In genomic region chr2:112217614-112218013, GRCm38 (mm10) we compare ENCODE assay signal across 27 mouse cellular contexts. TPM values are rescaled to one million over a fixed set of nuclear protein-coding genes. Genes with fewer than 3 reads are reported as not detected.
A peak's percentile ranks its signal among the peaks of the same experiment; 100 is the strongest.
DNase-seq lines count a peak whose midpoint lies in the region; ATAC-seq and TF ChIP-seq lines count a peak whose summit lies in the region.
"Had no signal": no experiment of that assay in that cellular context is flagged by ENCODE, and none has a peak within 500 bp of the region (broad histone marks: within the 10 kb centered on the region; RNA-seq: fewer than 3 reads in every experiment).

No protein-coding gene starts in this region.

- ATAC-seq in megakaryocyte, adult 5-6 weeks (ENCODE audit: poor library complexity, severe bottlenecking) = 0 out of 2 replicates have a peak, but pooled peaks have one; percentile 41
- ATAC-seq in midbrain, embryonic 14.5 days (ENCODE audit: low FRiP score, low TSS enrichment) = no peak
- no peak for ATAC-seq in CD4-positive, CD25-positive, alpha-beta regulatory T cell, adult 4 months
- ATAC-seq: activated CD4-positive, CD25-positive, alpha-beta regulatory T cell, adult 4 months; forebrain, embryonic 13.5 days; forebrain, embryonic 15.5 days; forebrain, postnatal 0 days; Patski had no signal

- in situ Hi-C loops in CH12.LX (cut with MboI; ENCODE audit: low pct_ligation_motif_present, low pct_unique_long_range_greater_than_20kb, low sequenced_read_pairs) = no loop called here

- no peak overlapping the region for H3K4me3 ChIP-seq in CH12.LX (replicated peaks in 1 of 3; ENCODE audit: low read depth in 2 of 3, low read length in 2 of 3, poor library complexity in 1 of 3)
- H3K4me3 ChIP-seq in midbrain, embryonic 14.5 days (replicated peaks; ENCODE audit: low read depth, low read length) = no peak overlapping the region
- H3K4me3 ChIP-seq: embryonic facial prominence, embryonic 10.5 days; embryonic facial prominence, embryonic 12.5 days; forebrain, embryonic 13.5 days; forebrain, embryonic 15.5 days had no signal

- TF ChIP-seq CTCF in CH12.LX (conservative IDR thresholded peaks at IDR 0.05 in 1 of 2, IDR thresholded peaks at IDR 0.05 in 1 of 2; ENCODE audit: low read depth in 2 of 2, low read length in 2 of 2) = no peak

- TF ChIP-seq EP300 in CH12.LX (IDR thresholded peaks at IDR 0.05; ENCODE audit: low read length) = no peak

- DNase-seq in lung, postnatal 36 days = peak; percentile 12
- DNase-seq in lung, adult 18-20 months = no peak
- DNase-seq in CH12.LX (ENCODE audit: extremely low read depth) = no peak
- DNase-seq in midbrain, embryonic 14.5 days = no peak
- no peak for DNase-seq in cerebellum, adult 11-12 months
- DNase-seq: adrenal gland, adult 8-10 months; adrenal gland, postnatal 14 days; adrenal gland, postnatal 36 days; B cell, adult 2 months; cerebellum, adult 18-20 months; cerebellum, adult 8-10 months; cerebellum, adult 9-11 months; cerebellum, postnatal 14 days; cerebellum, postnatal 36 days; forebrain, postnatal 0 days had no signal

- H3K4me2 ChIP-seq in CH12.LX (ENCODE audit: insufficient read depth, low read depth, poor library complexity, severe bottlenecking) = peak overlapping the region; percentile 44; the same call in 1 of the 2 replicates
- no peak overlapping the region for H3K4me2 ChIP-seq in midbrain, embryonic 14.5 days (ENCODE audit: low read length)
- H3K4me2 ChIP-seq: embryonic facial prominence, embryonic 12.5 days; forebrain, embryonic 13.5 days; forebrain, embryonic 15.5 days had no signal

- no peaks in the 10 kb centered on the region for H3K9me3 ChIP-seq in CH12.LX (replicated peaks; ENCODE audit: low read length)
- no peaks in the 10 kb centered on the region for H3K9me3 ChIP-seq in midbrain, embryonic 14.5 days (ENCODE audit: control insufficient read depth, low read length)
- H3K9me3 ChIP-seq: embryonic facial prominence, embryonic 10.5 days; embryonic facial prominence, embryonic 12.5 days; forebrain, embryonic 13.5 days; forebrain, embryonic 15.5 days; G1E had no signal

- no peaks in the 10 kb centered on the region for H3K36me3 ChIP-seq in CH12.LX (replicated peaks in 1 of 2; ENCODE audit: control insufficient read depth in 1 of 2, insufficient read depth in 1 of 2, low read length in 1 of 2)
- H3K36me3 ChIP-seq in midbrain, embryonic 14.5 days (ENCODE audit: control insufficient read depth, insufficient read depth, low read length) = no peaks in the 10 kb centered on the region
- H3K36me3 ChIP-seq: embryonic facial prominence, embryonic 10.5 days; embryonic facial prominence, embryonic 12.5 days; forebrain, embryonic 15.5 days; G1E had no signal

- TF ChIP-seq RAD21 in CH12.LX (IDR thresholded peaks at IDR 0.05; ENCODE audit: low read depth, low read length) = no peak

- H3K27ac ChIP-seq in CH12.LX (ENCODE audit: insufficient read depth, low read depth) = no peak overlapping the region
- no peak overlapping the region for H3K27ac ChIP-seq in midbrain, embryonic 14.5 days (replicated peaks; ENCODE audit: low read depth, low read length)
- H3K27ac ChIP-seq: embryonic facial prominence, embryonic 10.5 days; embryonic facial prominence, embryonic 12.5 days; forebrain, embryonic 13.5 days; forebrain, embryonic 15.5 days had no signal

- H3K79me2 ChIP-seq in CH12.LX (replicated peaks; ENCODE audit: control insufficient read depth, extremely low read depth, insufficient read depth, poor library complexity, severe bottlenecking) = no peaks in the 10 kb centered on the region

- H3K27me3 ChIP-seq in CH12.LX (replicated peaks) = no peaks in the 10 kb centered on the region
- H3K27me3 ChIP-seq in midbrain, embryonic 14.5 days (ENCODE audit: control insufficient read depth, insufficient read depth, low read length) = no peaks in the 10 kb centered on the region
- H3K27me3 ChIP-seq: embryonic facial prominence, embryonic 12.5 days; forebrain, embryonic 13.5 days; forebrain, embryonic 15.5 days; Patski had no signal

- TF ChIP-seq POLR2A in CH12.LX (IDR thresholded peaks at IDR 0.05; ENCODE audit: low read depth, low read length) = no peak

- H3K4me1 ChIP-seq in CH12.LX (ENCODE audit: control insufficient read depth in 1 of 2, insufficient read depth in 2 of 2) = peaks cover 2 to 5% of the 10 kb centered on the region in 2 experiments; a peak in 1 of 4 replicates
- H3K4me1 ChIP-seq in midbrain, embryonic 14.5 days (ENCODE audit: control insufficient read depth, insufficient read depth, low read length) = no peaks in the 10 kb centered on the region
- H3K4me1 ChIP-seq: embryonic facial prominence, embryonic 10.5 days; embryonic facial prominence, embryonic 12.5 days; forebrain, embryonic 13.5 days; forebrain, embryonic 15.5 days had no signal

- H3K9ac ChIP-seq in CH12.LX (ENCODE audit: insufficient read depth, low read depth) = no peak overlapping the region
- no peak overlapping the region for H3K9ac ChIP-seq in midbrain, embryonic 14.5 days (replicated peaks; ENCODE audit: low read length)
- H3K9ac ChIP-seq: embryonic facial prominence, embryonic 12.5 days; forebrain, embryonic 13.5 days; forebrain, embryonic 15.5 days; forebrain, postnatal 0 days had no signal

- WGBS in midbrain, embryonic 14.5 days = 83% methylated on average over 6 of the region's 6 CpGs

- dilution Hi-C loops in CH12.LX (cut with MboI; ENCODE audit: extremely low pct_ligation_motif_present, extremely low pct_unique_long_range_greater_than_20kb, low sequenced_read_pairs) = no loop called here

TF ChIP-seq in CH12.LX, 34 proteins besides CTCF, POLR2A, EP300 and RAD21:
- TF ChIP-seq SIN3A (IDR thresholded peaks at IDR 0.05; ENCODE audit: low read length) (no peak), TBP (conservative IDR thresholded peaks at IDR 0.05; ENCODE audit: low read depth, low read length) (no peak), NELFE (IDR thresholded peaks at IDR 0.05; ENCODE audit: low read depth, low read length) (no peak), E2F4 (IDR thresholded peaks at IDR 0.05; ENCODE audit: insufficient replicate concordance, low read depth, low read length) (no peak), BHLHE40 (IDR thresholded peaks at IDR 0.05; ENCODE audit: low read depth, low read length) (no peak), RCOR1 (conservative IDR thresholded peaks at IDR 0.05; ENCODE audit: low read depth, low read length) (no peak), GABPA (IDR thresholded peaks at IDR 0.05; ENCODE audit: insufficient replicate concordance, low read depth, low read length) (no peak), MYC (IDR thresholded peaks at IDR 0.05; ENCODE audit: low read depth, low read length) (no peak), KAT2A (IDR thresholded peaks at IDR 0.05; ENCODE audit: insufficient replicate concordance, low read length) (no peak)

RNA-seq across cellular contexts. Expression of gene Lpcat4, which starts 21.7 kb away (rescaled TPM):
- total RNA-seq in CH12.LX (2012; rRNA removed) = 17.2 and 19.9 TPM in 2 replicates
- 10.7 and 12.3 TPM in 2 replicates for total RNA-seq in CH12.LX (2014; rRNA removed)
- 66.8 and 75.2 TPM in 2 replicates for polyA plus RNA-seq in CH12.LX (2012; ENCODE audit: insufficient read length, low read depth)
- 27.0 and 44.0 TPM in 2 replicates for total RNA-seq in megakaryocyte, adult 5-6 weeks (2015)
- total RNA-seq in megakaryocyte, adult 5-6 weeks (2017) = 11.8 and 18.9 TPM in 2 replicates
- 13.9 and 18.7 TPM in 2 replicates for polyA plus RNA-seq in midbrain, embryonic 14.5 days (2014; fragmentation: Nextera tagmentation; extraction: Ambion mirVana)
- 10 to 100 TPM; 23.6 to 39.7 TPM for polyA plus RNA-seq in CD4-positive, CD25-positive, alpha-beta regulatory T cell, adult 4 months (2017; shearing (Covaris generic))

RNA-seq across cellular contexts. Expression of gene Nutm1, which starts 41.5 kb away (rescaled TPM):
- total RNA-seq in CH12.LX (2012; rRNA removed) (0.04 TPM in 1 of 2 replicates, not detected in the other), CH12.LX (2014; rRNA removed) (not detected in 2 replicates)
- polyA plus RNA-seq in CH12.LX (2012; ENCODE audit: insufficient read length, low read depth) = 0.08 TPM in 1 of 2 replicates, not detected in the other
- total RNA-seq in megakaryocyte, adult 5-6 weeks (2015) = not detected in 2 replicates
- not detected in 2 replicates for total RNA-seq in megakaryocyte, adult 5-6 weeks (2017)
- polyA plus RNA-seq in midbrain, embryonic 14.5 days (2014; fragmentation: Nextera tagmentation; extraction: Ambion mirVana) = 0.05 TPM in 1 of 2 replicates, not detected in the other
- not detected for polyA plus RNA-seq in CD4-positive, CD25-positive, alpha-beta regulatory T cell, adult 4 months (2017; shearing (Covaris generic))
- total RNA-seq: adrenal gland, adult 18-20 months; adrenal gland, postnatal 14 days; adrenal gland, postnatal 36 days; common myeloid progenitor, adult 5-6 weeks; forebrain, postnatal 0 days had no signal
- polyA plus RNA-seq: activated CD4-positive, CD25-positive, alpha-beta regulatory T cell, adult 4 months; embryonic facial prominence, embryonic 10.5 days; embryonic facial prominence, embryonic 12.5 days; embryonic facial prominence, embryonic 14.5 days; forebrain, embryonic 13.5 days had no signal

RNA-seq across cellular contexts. Expression of gene Nop10, which starts 44.1 kb away (rescaled TPM):
- total RNA-seq in CH12.LX (2012; rRNA removed) = 239 and 308 TPM in 2 replicates
- total RNA-seq in CH12.LX (2014; rRNA removed) = 448 and 507 TPM in 2 replicates
- polyA plus RNA-seq in CH12.LX (2012; ENCODE audit: insufficient read length, low read depth) = 226 and 251 TPM in 2 replicates
- total RNA-seq in megakaryocyte, adult 5-6 weeks (2015) = 48.1 and 56.2 TPM in 2 replicates
- 72.9 and 74.8 TPM in 2 replicates for total RNA-seq in megakaryocyte, adult 5-6 weeks (2017)
- polyA plus RNA-seq in midbrain, embryonic 14.5 days (2014; fragmentation: Nextera tagmentation; extraction: Ambion mirVana) = 136 and 182 TPM in 2 replicates
- 100 to 1,000 TPM; 153 to 229 TPM for polyA plus RNA-seq in CD4-positive, CD25-positive, alpha-beta regulatory T cell, adult 4 months (2017; shearing (Covaris generic))

RNA-seq across cellular contexts. Expression of gene Slc12a6, which starts 48.0 kb away (rescaled TPM):
- total RNA-seq in CH12.LX (2012; rRNA removed) (10.5 and 14.8 TPM in 2 replicates), CH12.LX (2014; rRNA removed) (7.8 and 8.2 TPM in 2 replicates)
- 9.1 and 10.5 TPM in 2 replicates for polyA plus RNA-seq in CH12.LX (2012; ENCODE audit: insufficient read length, low read depth)
- 108 and 110 TPM in 2 replicates for total RNA-seq in megakaryocyte, adult 5-6 weeks (2015)
- total RNA-seq in megakaryocyte, adult 5-6 weeks (2017) = 111 and 132 TPM in 2 replicates
- polyA plus RNA-seq in midbrain, embryonic 14.5 days (2014; fragmentation: Nextera tagmentation; extraction: Ambion mirVana) = 18.6 and 25.9 TPM in 2 replicates
- polyA plus RNA-seq in CD4-positive, CD25-positive, alpha-beta regulatory T cell, adult 4 months (2017; shearing (Covaris generic)) = 10 to 100 TPM; 51.7 to 61.2 TPM

RNA-seq across cellular contexts. Expression of gene Gm21985, which starts 48.5 kb away (rescaled TPM):
- total RNA-seq in CH12.LX (2012; rRNA removed) = not detected in 2 replicates
- total RNA-seq in CH12.LX (2014; rRNA removed) = 0.51 TPM in 1 of 2 replicates, not detected in the other
- not detected in 2 replicates for polyA plus RNA-seq in CH12.LX (2012; ENCODE audit: insufficient read length, low read depth)
- not detected in 2 replicates for total RNA-seq in megakaryocyte, adult 5-6 weeks (2015)
- 0.24 and 0.95 TPM in 2 replicates for total RNA-seq in megakaryocyte, adult 5-6 weeks (2017)
- not detected in 2 replicates for polyA plus RNA-seq in midbrain, embryonic 14.5 days (2014; fragmentation: Nextera tagmentation; extraction: Ambion mirVana)
- polyA plus RNA-seq in CD4-positive, CD25-positive, alpha-beta regulatory T cell, adult 4 months (2017; shearing (Covaris generic)) = not detected
- total RNA-seq: adrenal gland, postnatal 14 days; common myeloid progenitor, adult 5-6 weeks had no signal
- polyA plus RNA-seq: activated CD4-positive, CD25-positive, alpha-beta regulatory T cell, adult 4 months; embryonic facial prominence, embryonic 10.5 days; embryonic facial prominence, embryonic 12.5 days; embryonic facial prominence, embryonic 14.5 days; forebrain, embryonic 13.5 days; forebrain, postnatal 0 days; G1E had no signal
